Mouse (Mus musculus): ENCODE data around the gene Luc7l2. TPM values are rescaled to one million over a fixed set of nuclear protein-coding genes. Genes with fewer than 3 reads are reported as not detected.

Gene Luc7l2
- total and polyA plus RNA-seq, 3 experiments: 75.8 to 400 (median 211) TPM

DNA sequence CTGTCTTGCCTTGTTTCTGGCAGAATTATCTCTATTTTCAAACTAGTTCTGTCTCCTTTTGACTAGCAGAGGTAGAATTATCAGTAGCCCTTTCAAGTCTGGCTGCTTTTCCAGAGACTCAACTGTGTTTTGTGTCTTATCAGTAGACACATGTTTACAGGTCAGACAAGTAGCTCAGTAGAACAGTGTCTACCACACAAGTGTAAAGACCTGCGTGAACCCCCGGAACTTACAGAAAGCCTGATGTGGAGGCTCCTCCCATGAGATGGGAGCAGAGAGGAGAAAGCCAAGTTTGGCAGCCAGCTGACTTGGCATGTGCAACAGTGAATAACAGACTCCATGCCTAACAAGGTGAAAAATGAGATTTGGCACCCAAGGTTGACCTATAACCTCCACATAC, 72.3 kb downstream of the Luc7l2 start:
- Histone ChIP-seq H3K4me3 (ENCODE audit: low read depth, low read length) (no peak overlapping the region), H3K9me3 (replicated peaks) (peaks cover under 1% of the 10 kb centered on the region), H3K27me3 (ENCODE audit: insufficient read depth, low read length) (no peaks in the 10 kb centered on the region), H3K36me3 (replicated peaks) (peaks cover 87% of the 10 kb centered on the region), H3K4me1 (ENCODE audit: insufficient read depth, low read depth, low read length) (peaks cover 15% of the 10 kb centered on the region; the same call in 1 of the 2 replicates)
- TF ChIP-seq GATA2 (IDR thresholded peaks at IDR 0.05; ENCODE audit: borderline replicate concordance, low read depth, low read length) (no peak), TAL1 (conservative IDR thresholded peaks at IDR 0.05; ENCODE audit: low read depth, low read length) (no peak), POLR2AphosphoS5 (IDR thresholded peaks at IDR 0.05; ENCODE audit: insufficient replicate concordance, low read depth, low read length) (no peak), GATA1 (IDR thresholded peaks at IDR 0.05; ENCODE audit: borderline replicate concordance, low read length) (no peak), CTCF (IDR thresholded peaks at IDR 0.05; ENCODE audit: low read depth, low read length) (no peak)
- peak; percentile 34; the same call in 1 of the 2 replicates for ATAC-seq (ENCODE audit: extremely low read depth, insufficient number of reproducible peaks, low FRiP score, poor library complexity, severe bottlenecking)
- no peak for DNase-seq (ENCODE audit: low spot score)

DNA sequence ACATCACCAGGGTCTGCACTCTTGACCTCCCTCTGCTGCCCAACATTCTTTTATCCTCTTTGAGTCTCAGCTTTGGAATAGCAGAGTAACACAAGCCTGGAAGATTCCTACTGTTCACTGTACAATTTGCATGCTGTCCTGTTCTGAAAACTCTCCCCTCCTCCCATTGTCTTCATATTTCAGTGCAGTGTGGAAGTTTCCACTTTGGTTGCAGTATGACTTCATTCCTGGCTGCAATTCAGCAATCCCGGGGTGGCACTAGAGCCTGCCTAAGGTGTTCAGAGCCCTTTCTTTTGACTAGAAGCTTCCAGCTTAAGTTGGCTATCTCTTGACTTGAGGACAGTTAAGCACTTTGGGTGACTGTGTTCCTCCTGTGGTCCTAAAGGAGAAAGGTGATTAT, 73.3 kb downstream of the Luc7l2 start:
- Histone ChIP-seq H3K36me3 (replicated peaks) (peaks cover 87% of the 10 kb centered on the region), H3K9me3 (replicated peaks) (no peaks in the 10 kb centered on the region), H3K27me3 (ENCODE audit: insufficient read depth, low read length) (no peaks in the 10 kb centered on the region), H3K4me1 (ENCODE audit: insufficient read depth, low read depth, low read length) (peaks cover 15% of the 10 kb centered on the region; the same call in 1 of the 2 replicates), H3K4me3 (ENCODE audit: low read depth, low read length) (no peak overlapping the region)
- no peak for TF ChIP-seq GATA2 (IDR thresholded peaks at IDR 0.05; ENCODE audit: borderline replicate concordance, low read depth, low read length)
- no peak for TF ChIP-seq CTCF (IDR thresholded peaks at IDR 0.05; ENCODE audit: low read depth, low read length)
- no peak for TF ChIP-seq POLR2AphosphoS5 (IDR thresholded peaks at IDR 0.05; ENCODE audit: insufficient replicate concordance, low read depth, low read length)
- TF ChIP-seq TAL1 (conservative IDR thresholded peaks at IDR 0.05; ENCODE audit: low read depth, low read length): no peak
- TF ChIP-seq GATA1 (IDR thresholded peaks at IDR 0.05; ENCODE audit: borderline replicate concordance, low read length): no peak
- DNase-seq (ENCODE audit: low spot score): no peak
- ATAC-seq (ENCODE audit: extremely low read depth, insufficient number of reproducible peaks, low FRiP score, poor library complexity, severe bottlenecking): no peak

DNA sequence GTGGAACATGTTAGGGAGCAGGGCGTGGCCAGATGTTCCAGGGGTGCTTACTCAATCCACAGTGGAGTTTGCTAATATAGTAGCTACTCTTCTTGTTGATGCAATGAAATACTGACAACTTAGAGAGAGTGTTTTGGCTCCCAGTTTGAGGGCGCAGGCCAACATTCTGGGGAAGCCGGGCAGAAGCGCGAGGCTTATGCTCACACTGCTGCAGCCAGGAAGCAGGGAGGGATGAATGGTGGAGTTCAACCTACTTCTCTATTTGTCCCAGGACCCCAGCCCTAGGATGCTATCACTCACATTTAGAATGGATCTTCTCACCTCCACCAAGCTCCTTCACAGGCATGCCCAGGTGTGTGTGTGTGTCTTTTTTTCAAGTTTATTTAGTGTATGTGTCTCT, 75.0 kb downstream of the Luc7l2 start:
- ATAC-seq (ENCODE audit: extremely low read depth, insufficient number of reproducible peaks, low FRiP score, poor library complexity, severe bottlenecking): no peak
- Histone ChIP-seq H3K4me3 (ENCODE audit: low read depth, low read length) (no peak overlapping the region), H3K36me3 (replicated peaks) (peaks cover 89% of the 10 kb centered on the region), H3K9me3 (replicated peaks) (no peaks in the 10 kb centered on the region), H3K27me3 (ENCODE audit: insufficient read depth, low read length) (no peaks in the 10 kb centered on the region), H3K4me1 (ENCODE audit: insufficient read depth, low read depth, low read length) (peaks cover 17% of the 10 kb centered on the region; the same call in 1 of the 2 replicates)
- DNase-seq (ENCODE audit: low spot score): no peak
- TF ChIP-seq GATA1 (IDR thresholded peaks at IDR 0.05; ENCODE audit: borderline replicate concordance, low read length) (no peak), TAL1 (conservative IDR thresholded peaks at IDR 0.05; ENCODE audit: low read depth, low read length) (no peak), GATA2 (IDR thresholded peaks at IDR 0.05; ENCODE audit: borderline replicate concordance, low read depth, low read length) (no peak), POLR2AphosphoS5 (IDR thresholded peaks at IDR 0.05; ENCODE audit: insufficient replicate concordance, low read depth, low read length) (no peak), CTCF (IDR thresholded peaks at IDR 0.05; ENCODE audit: low read depth, low read length) (no peak)

DNA sequence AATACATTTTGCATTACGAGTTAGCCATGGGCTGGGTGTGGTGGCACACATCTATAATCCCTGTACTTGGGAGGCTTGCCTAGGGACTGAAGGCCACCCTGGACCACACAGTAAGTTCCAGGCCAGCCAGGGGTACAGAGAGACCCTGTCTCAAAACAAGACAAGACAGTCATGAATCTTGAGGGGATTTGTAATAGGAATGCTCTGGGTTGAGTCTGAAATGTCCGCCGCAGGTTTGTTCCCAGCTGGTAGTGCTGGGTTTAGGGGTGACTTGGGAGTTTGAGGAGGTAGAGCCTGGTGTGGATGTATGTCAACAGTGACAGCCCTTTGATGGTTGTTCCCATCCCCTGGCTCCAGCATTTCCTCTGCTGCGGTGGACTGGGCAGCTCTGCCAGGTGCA, 75.9 kb downstream of the Luc7l2 start:
- ATAC-seq (ENCODE audit: extremely low read depth, insufficient number of reproducible peaks, low FRiP score, poor library complexity, severe bottlenecking) (no peak), DNase-seq (ENCODE audit: low spot score) (no peak)
- Histone ChIP-seq H3K27me3 (ENCODE audit: insufficient read depth, low read length) (no peaks in the 10 kb centered on the region), H3K4me1 (ENCODE audit: insufficient read depth, low read depth, low read length) (peaks cover 16% of the 10 kb centered on the region; the same call in 1 of the 2 replicates), H3K4me3 (ENCODE audit: low read depth, low read length) (no peak overlapping the region), H3K36me3 (replicated peaks) (peaks cover 83% of the 10 kb centered on the region), H3K9me3 (replicated peaks) (no peaks in the 10 kb centered on the region)
- TF ChIP-seq CTCF (IDR thresholded peaks at IDR 0.05; ENCODE audit: low read depth, low read length) (no peak), POLR2AphosphoS5 (IDR thresholded peaks at IDR 0.05; ENCODE audit: insufficient replicate concordance, low read depth, low read length) (no peak)

DNA sequence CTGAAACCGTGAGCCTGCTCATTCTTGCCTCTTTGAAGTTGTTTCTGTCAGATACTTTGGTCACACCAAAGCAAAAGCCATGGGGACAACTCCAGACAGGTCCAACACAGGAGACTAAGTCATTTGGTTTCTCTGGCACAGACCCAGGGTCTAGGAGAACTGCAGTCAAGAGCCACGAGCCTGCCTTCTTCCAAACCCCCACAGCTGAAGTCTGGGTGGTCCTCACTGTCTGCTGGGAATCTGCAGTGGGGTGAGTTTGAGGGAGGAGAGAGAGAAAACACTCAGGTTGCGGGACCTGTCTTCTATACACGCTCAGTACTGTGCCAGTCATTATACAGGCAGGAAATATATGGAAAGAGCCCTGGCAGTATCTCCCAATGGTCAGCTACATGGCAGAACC, 76.4 kb downstream of the Luc7l2 start:
- DNase-seq (ENCODE audit: low spot score): no peak
- Histone ChIP-seq H3K27me3 (ENCODE audit: insufficient read depth, low read length) (no peaks in the 10 kb centered on the region), H3K9me3 (replicated peaks) (no peaks in the 10 kb centered on the region), H3K36me3 (replicated peaks) (peaks cover 82% of the 10 kb centered on the region), H3K4me3 (ENCODE audit: low read depth, low read length) (no peak overlapping the region), H3K4me1 (ENCODE audit: insufficient read depth, low read depth, low read length) (peaks cover 12% of the 10 kb centered on the region; the same call in 1 of the 2 replicates)
- ATAC-seq (ENCODE audit: extremely low read depth, insufficient number of reproducible peaks, low FRiP score, poor library complexity, severe bottlenecking): no peak
- TF ChIP-seq POLR2AphosphoS5 (IDR thresholded peaks at IDR 0.05; ENCODE audit: insufficient replicate concordance, low read depth, low read length) (no peak), GATA2 (IDR thresholded peaks at IDR 0.05; ENCODE audit: borderline replicate concordance, low read depth, low read length) (no peak), GATA1 (IDR thresholded peaks at IDR 0.05; ENCODE audit: borderline replicate concordance, low read length) (no peak), CTCF (IDR thresholded peaks at IDR 0.05; ENCODE audit: low read depth, low read length) (no peak), TAL1 (conservative IDR thresholded peaks at IDR 0.05; ENCODE audit: low read depth, low read length) (no peak)

DNA sequence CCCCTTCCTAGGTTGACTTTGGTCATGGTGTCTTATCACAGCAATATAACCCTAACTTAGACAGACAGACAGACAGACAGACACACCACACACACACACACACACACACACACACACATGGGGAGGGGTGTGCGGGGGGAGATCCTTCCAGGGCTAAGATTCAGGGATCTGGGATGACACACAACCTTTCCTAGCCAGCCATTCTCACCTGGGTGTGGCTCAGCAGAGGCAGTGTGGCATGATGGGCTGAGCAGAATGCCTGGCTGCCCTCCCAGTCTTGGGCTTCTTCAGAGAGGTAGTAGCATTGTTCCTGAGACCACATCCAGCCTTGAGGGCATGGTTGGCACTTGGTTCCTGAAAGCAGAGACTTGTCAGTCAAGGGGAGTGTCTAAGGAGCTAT, 78.4 kb downstream of the Luc7l2 start:
- ATAC-seq (ENCODE audit: extremely low read depth, insufficient number of reproducible peaks, low FRiP score, poor library complexity, severe bottlenecking): no peak
- Histone ChIP-seq H3K27me3 (ENCODE audit: insufficient read depth, low read length) (no peaks in the 10 kb centered on the region; the same call in 1 of the 2 replicates), H3K9me3 (replicated peaks) (no peaks in the 10 kb centered on the region), H3K4me3 (ENCODE audit: low read depth, low read length) (no peak overlapping the region), H3K4me1 (ENCODE audit: insufficient read depth, low read depth, low read length) (peaks cover 2% of the 10 kb centered on the region; the same call in 1 of the 2 replicates), H3K36me3 (replicated peaks) (peaks cover 83% of the 10 kb centered on the region)
- TF ChIP-seq GATA1 (IDR thresholded peaks at IDR 0.05; ENCODE audit: borderline replicate concordance, low read length): no peak
- TF ChIP-seq TAL1 (conservative IDR thresholded peaks at IDR 0.05; ENCODE audit: low read depth, low read length): no peak
- TF ChIP-seq POLR2AphosphoS5 (IDR thresholded peaks at IDR 0.05; ENCODE audit: insufficient replicate concordance, low read depth, low read length): no peak
- TF ChIP-seq GATA2 (IDR thresholded peaks at IDR 0.05; ENCODE audit: borderline replicate concordance, low read depth, low read length): no peak
- TF ChIP-seq CTCF (IDR thresholded peaks at IDR 0.05; ENCODE audit: low read depth, low read length): no peak
- no peak for DNase-seq (ENCODE audit: low spot score)

Measured in G1E (cell line).